Mouse (Mus musculus) left cerebral cortex, adult 11 months (tissue): Measurements from ENCODE around the gene T.

Experiments used
- DNase-seq: peaks from one replicate; pipeline ENCODE4 v3.0.0; 2022; ENCODE audit warnings: low spot score

T gene

DNA sequence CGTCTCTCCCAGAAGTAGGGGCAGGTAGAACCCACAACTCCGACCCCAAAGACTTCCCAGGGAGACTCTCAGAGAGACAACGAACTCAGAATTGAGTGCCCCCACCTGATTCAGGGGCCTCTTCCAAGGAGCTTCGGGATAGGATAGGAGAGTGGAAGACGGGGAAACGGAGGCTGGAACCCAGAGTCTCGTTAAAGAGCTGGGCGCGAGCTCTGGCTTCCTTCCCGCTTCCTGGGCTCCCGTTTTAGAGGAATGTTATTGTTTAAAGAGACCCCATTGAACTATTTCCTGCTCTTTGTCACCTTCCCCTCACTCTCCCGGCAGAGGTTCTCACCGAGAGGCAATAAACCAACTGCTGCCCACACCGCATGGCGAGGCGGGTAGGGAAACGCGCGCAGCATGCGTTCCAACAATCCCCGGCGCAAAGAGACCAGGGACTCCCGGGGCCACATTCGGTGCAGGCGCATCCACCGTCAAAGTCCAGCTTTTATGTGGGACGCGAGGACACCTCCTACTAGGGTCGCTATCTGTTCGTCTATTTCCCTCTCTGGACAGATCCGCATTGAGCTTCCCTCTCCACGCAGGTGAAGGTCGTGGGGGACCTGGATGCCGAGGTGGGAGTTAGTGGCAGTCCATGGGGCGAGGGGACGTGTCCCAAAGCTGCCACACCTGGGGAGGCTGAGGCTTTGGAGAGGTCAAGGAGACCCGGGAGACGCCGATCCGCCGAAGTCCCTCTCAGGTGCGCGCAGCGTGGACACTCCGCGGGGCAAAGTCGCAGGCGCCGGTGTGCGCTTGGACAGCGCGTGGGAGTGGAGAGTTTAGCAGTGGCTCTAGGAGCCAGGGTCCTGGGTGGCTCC, 874 bp upstream of the T start:
- no peak for DNase-seq

GRCm38 (mm10) chr17:8436184-8436583, 2.0 kb downstream of the T start:
- no peak for DNase-seq

DNA sequence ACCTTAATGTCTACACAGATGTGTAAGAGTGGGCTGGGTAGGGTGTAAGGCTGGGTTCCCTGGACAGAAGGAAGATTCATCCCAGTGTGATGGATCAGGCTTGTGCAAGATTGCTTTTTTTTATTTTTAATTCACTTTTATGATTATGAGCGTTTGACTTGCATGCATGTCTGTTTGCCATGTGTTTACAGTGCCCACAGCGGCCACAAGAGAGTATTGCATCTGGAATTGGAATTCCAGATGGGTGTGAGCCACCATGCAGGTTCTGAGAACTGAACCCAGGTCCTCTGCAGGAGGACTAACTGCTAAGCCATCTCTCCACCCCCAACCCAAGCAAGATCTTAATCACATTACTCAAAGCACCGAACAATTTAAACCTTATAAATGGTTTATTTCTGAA, 9.8 kb downstream of the T start:
- DNase-seq = no peak

DNA sequence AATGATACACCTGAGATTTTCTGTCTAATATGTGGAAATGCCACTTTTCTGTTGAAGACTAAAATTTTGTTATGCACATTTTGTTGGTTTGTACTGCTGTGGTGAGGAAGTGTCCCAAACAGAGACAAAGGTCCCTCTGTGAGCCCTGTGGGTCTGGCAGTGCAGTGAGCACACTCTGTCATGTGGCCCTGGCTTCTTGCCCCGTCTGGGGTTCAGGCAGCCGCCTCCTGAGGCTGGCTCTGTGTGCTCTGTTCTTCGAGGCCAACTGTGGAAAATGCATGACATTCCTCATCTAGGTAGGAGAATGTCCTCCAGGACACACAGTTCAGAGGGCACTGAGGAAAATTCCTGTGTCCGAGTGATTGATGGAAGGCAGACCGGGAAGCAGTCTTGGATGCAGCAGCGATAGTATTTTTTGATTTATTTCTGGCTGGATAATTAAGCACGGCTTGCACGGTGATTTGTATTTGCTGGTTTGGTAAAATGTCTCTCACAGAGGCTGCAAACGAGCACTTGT, 13.5 kb downstream of the T start:
- DNase-seq = no peak

DNA sequence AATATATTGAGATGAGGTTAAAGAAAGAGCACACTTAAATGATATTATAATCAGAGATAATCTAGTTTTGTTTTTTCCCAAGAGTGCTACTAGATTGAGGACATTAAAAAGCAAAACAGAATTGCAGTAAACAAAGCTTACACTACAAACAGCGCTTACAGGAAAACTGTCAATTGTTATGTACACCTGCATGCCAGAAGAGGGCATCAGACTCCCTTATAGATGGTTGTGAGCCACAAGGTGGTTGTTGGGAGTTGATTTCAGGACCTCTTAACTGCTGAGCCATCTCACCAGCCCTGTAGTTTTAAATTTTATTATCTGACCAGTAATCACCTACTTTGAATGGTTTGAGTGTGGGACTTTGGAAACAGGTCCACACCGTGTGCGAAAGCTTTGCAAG, 14.1 kb downstream of the T start:
- DNase-seq = no peak

DNA sequence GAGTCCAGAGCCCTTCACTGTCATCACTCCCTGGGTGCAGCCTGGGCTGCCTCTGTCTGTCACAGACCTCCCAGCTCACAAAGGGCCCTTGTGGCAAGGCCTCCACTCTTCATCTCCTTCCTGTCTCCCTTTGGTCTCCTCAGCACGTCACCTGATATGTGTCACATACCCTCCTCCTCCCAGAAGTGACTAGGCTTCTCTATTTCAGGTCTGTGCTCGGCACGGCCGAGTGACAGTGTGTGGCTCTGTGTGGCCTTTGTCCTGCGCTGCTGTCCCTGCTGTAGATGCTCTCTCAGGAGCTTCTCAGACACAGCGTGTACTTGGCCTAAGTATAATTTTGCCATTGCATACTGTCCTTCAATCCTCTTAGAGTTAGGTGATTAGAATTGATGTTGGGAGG, 21.0 kb downstream of the T start:
- DNase-seq = no peak

- DNase-seq = no peak
Measured at GRCm38 (mm10) chr17:8455601-8456000, 21.4 kb downstream of the T start.

DNA sequence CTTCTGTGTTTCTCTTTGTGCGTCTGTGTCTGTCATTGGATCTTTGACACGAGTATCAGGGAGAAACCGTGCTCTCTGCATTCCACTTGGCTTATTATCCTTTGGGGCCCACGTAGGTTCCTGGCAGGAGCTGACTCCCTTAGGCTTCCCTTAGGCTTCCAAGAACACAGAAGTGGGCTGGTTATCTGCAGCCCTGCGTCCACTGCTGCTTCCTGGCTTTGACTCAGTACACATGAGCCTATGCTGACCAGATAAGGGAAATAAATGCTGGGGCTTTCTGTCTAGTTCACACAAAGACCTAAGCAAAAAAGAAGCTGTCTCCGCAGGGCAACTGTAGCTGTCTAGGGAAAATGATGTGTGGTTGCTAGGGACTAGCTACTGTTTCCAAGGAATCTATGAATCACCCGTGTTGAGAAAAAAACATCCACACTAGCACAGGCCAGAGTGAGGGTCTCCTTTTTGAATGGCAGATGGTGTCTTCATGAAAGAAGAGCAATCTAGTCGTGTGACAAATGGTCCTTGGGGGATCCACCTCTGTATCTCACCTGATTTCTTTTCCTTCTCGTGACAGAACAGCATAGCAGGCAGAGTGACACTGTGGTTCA, 22.7 kb downstream of the T start:
- no peak for DNase-seq

DNA sequence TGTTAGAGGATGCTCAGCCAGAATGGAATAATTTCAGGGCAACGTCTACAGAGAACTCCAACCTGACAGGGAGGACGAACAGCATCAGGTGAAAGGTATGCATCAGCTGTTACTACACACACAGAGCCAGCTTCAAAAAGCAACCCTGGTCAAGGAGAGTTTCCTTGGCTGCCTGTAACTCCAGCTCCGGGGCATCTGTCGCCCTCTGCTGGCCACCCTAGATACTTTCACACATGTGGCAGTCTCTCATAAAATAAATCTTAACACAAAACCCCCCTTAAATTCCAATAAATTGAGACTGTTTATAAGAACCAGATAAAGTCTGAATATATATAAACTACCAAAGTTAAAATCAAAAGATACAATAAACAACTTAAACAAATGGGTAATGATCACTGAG, 27.3 kb downstream of the T start:
- DNase-seq = no peak

DNA sequence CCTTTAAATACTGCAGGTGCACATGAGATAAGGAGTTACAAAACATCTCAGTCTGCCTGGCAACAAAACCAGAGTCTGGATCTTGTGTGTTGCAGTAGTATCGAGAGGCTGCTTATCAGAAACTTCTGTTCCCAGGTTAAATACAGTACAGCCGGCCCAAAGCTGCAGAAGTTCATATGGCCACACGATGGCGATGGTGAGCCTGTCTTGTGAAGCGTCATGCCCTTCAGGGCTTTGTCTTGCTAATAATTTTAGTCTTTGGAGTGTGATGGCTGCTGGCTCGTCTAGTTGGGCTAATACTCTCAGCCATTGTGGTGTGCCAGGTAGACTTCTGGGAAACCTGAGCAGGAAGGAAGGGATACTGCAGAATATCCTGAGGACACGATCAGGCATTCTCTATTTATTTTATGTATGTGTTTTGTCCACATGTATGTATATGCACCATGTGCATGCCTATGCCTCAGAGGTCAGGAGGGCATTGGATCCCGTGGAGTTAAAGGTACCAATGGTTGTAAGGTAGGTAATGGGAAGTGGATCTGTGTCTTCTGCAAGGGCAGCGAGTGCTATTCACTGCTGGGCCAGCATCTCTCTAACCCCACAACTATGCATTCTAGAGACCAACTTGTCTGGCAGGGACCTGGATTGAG, 29.4 kb downstream of the T start:
- peak; percentile 56 for DNase-seq

- no peak for DNase-seq
Measured at GRCm38 (mm10) chr17:8467771-8468170, 33.5 kb downstream of the T start.

GRCm38 (mm10) chr17:8468716-8469344, 34.6 kb downstream of the T start:
- peak; percentile 81 for DNase-seq

GRCm38 (mm10) chr17:8478554-8478953, 44.3 kb downstream of the T start:
- DNase-seq = no peak

DNA sequence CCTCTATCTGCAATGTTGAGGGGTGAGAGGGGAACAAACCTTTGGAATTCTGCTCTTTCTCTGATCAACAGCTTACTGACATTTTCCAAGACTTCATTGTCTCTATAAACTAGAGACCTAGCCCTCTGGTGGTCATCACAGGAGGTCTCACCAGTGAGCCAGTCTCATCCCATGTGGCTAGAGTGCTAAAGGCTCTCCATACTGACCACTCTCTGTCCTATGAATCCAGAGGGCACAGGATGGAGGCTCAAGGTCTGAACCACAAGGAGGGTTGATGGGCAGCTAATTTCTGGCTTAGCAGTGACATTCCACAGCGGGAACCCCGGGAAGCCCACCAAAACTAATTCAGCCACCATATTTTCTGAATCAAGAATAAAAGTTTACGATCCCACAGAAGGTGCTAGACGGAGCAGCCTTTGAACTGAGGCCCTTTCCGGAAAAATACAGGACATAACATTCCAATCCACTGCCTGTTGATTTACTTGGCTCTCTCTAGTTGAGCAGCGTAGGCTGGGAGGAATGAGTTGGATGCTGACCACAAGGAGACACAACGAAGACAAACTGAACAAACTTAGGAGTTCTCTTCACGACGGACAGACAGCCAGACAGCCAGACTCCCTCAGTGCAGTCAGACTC, 45.4 kb downstream of the T start:
- DNase-seq = no peak

GRCm38 (mm10) chr17:8481797-8482196, 47.6 kb downstream of the T start:
- DNase-seq = no peak

DNA sequence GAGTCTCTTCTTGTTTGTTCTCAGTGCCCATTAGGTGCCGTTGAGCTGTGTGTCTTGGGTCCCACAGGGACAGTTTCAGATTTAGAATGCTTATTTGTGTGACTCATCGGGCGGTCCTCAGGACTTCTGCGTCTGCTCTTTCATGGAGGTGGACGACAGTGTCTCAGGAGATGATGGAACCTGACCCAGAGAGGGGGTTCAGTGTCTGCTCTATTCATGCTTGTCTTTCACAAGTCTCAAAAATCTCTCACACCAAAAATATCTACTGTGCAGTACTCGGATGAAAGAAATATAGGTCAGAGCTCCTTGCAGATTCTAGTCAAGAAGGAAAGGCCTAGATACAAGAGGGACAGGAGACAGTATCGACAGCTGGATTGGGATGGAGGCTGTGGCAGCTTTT, 48.7 kb downstream of the T start:
- no peak for DNase-seq

DNA sequence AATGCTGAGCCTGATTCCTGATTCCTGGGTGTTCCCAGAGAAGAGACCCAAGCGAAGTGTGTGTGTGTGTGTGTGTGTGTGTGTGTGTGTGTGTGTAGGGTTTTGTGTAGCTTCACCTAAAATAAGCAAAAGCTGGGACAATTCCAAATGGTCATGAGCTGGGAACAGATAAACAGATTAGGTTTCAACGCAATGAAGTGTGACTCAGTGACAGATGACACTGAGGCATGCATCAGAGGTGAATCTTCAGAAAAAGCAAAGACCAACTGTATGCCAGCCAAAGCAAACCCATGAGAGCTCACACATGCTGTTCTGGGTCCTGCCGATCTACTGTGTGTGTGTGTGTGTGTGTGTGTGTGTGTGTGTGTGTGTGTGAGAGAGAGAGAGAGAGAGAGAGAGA, 50.0 kb downstream of the T start:
- DNase-seq = no peak

DNA sequence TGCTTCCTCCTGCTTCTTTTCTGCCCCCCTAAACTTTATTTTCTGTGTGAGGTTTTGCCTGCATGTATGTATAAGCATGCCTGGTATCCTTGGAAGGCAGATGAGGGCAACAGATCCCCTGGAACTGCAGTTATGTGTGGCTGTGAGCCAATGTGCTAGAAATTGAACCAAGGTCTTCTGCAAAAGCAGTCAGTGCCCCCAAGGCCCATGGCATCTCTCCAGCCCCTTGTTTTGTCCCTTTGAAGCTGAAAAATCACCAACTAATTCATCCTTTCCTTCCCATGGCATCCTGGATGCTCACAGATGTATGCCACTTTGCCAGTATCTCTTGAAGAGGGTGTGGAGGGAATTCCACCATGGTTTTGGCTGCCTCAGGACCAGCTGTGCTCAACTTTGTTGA, 50.9 kb downstream of the T start:
- no peak for DNase-seq

DNA sequence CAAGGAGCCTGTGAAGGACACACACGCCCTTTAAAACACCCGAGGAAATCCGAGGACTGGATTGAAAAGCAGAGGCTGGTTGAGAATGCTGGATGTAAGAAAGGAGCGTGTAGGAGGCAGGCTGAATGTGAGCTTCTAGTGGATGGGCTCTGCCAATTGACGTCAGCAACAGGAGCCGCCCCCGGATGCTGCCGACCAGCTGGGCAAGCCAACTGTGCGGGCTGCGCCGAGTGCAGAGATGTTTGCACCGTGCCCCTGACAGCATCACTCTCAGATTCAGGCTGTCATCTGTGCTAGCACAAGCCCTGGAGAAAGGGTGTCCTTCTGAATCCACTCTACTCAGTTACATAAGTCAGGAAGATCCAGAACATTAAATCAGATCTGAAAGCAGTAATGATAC, 53.6 kb downstream of the T start:
- DNase-seq = peak; percentile 89

- DNase-seq = no peak
Measured at GRCm38 (mm10) chr17:8490971-8491370, 56.7 kb downstream of the T start.
